Mouse (Mus musculus): Measurements from ENCODE around the gene Lgals7.
A peak's percentile ranks its signal among the peaks of the same experiment; 100 is the strongest.
"Not testable (repeated sequence)": the region's sequence is repeated elsewhere in the genome, so short reads cannot be mapped to it uniquely, and the experiment has no call there.

Lgals7 gene

GRCm38 (mm10) chr7:28877856-28878255, 14.2 kb downstream of the Lgals7 start:
- DNase-seq, result no peak

GRCm38 (mm10) chr7:28879606-28880005, 16.0 kb downstream of the Lgals7 start:
- no peak for DNase-seq

- no peak for DNase-seq
Measured at GRCm38 (mm10) chr7:28880554-28880953, 16.9 kb downstream of the Lgals7 start.

- no peak for DNase-seq
Measured at GRCm38 (mm10) chr7:28881199-28881598, 17.5 kb downstream of the Lgals7 start, which contains the start of gene Capn12. TSS of gene Capn12 (plus strand) at chr7:28881422.

GRCm38 (mm10) chr7:28883039-28883438, 19.4 kb downstream of the Lgals7 start:
- no peak for DNase-seq

GRCm38 (mm10) chr7:28883704-28884103, 20.1 kb downstream of the Lgals7 start:
- not testable (repeated sequence) for DNase-seq

- DNase-seq, result no peak
Measured at GRCm38 (mm10) chr7:28886486-28886885, 22.8 kb downstream of the Lgals7 start.

- DNase-seq, result no peak
Measured at GRCm38 (mm10) chr7:28888701-28889161, 25.1 kb downstream of the Lgals7 start.

GRCm38 (mm10) chr7:28892601-28893000, 28.9 kb downstream of the Lgals7 start:
- no peak for DNase-seq

- DNase-seq, result peak; percentile 35 to 57
Measured at GRCm38 (mm10) chr7:28893643-28894265, 30.1 kb downstream of the Lgals7 start.

- no peak for DNase-seq
Measured at GRCm38 (mm10) chr7:28894942-28895341, 31.3 kb downstream of the Lgals7 start.

- DNase-seq, result no peak
Measured at GRCm38 (mm10) chr7:28897661-28898060, 34.0 kb downstream of the Lgals7 start.

- no peak for DNase-seq
Measured at GRCm38 (mm10) chr7:28899972-28900371, 36.3 kb downstream of the Lgals7 start.

GRCm38 (mm10) chr7:28901311-28902125, 37.9 kb downstream of the Lgals7 start:
- peak in 1 of 2 experiments; percentile 42 for DNase-seq

GRCm38 (mm10) chr7:28902180-28902579, 38.5 kb downstream of the Lgals7 start:
- no peak for DNase-seq

- no peak for DNase-seq
Measured at GRCm38 (mm10) chr7:28902809-28903208, 39.2 kb downstream of the Lgals7 start.

- no peak for DNase-seq
Measured at GRCm38 (mm10) chr7:28903778-28904177, 40.1 kb downstream of the Lgals7 start.

- no peak for DNase-seq
Measured at GRCm38 (mm10) chr7:28907195-28907594, 43.5 kb downstream of the Lgals7 start.

GRCm38 (mm10) chr7:28911632-28912031, 48.0 kb downstream of the Lgals7 start:
- peak; percentile 73 to 84 for DNase-seq

GRCm38 (mm10) chr7:28913171-28913570, 49.5 kb downstream of the Lgals7 start:
- no peak for DNase-seq
